Mouse (Mus musculus): ENCODE data around the gene Sh3gl3.

The Sh3gl3 gene

DNA sequence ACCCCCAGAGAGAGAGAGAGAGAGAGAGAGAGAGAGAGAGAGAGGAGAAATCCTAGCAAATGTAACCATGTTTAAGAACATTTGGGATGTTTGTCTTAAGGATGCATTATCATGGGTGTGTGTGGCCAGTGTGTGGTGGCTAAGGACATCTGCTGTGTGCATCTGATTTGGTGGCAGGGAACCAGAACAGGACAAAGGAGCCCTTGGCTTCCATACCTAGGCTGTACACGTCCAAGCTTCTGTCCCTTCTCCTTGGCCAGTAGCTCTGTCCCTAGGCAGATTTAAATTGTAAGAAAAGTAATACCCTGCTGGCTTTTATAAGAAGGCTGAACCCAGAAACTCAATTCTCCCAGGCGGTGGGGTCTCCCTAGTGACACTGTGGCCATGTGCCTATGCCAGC lies 121.0 kb downstream of the Sh3gl3 start:
- DNase-seq: no peak

DNA sequence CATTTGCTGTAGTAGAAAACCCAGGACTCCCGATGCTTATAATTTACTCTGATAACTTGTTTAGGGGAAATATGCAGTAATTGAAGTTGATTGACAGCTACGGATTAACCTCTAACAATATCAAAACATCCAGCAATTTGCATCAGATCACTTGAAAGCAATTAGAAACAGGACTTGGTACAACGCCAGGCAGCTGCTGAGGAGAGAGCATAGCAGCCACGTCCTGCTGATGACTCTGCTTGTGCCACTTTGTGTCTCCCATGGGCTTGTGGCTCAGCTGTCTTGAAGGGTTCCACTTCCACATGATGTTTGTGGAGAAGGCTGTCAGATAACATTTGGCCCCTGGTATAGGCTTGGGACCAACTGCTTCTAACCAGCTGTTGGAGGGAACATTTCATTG lies 134.8 kb downstream of the Sh3gl3 start:
- no peak for DNase-seq

DNA sequence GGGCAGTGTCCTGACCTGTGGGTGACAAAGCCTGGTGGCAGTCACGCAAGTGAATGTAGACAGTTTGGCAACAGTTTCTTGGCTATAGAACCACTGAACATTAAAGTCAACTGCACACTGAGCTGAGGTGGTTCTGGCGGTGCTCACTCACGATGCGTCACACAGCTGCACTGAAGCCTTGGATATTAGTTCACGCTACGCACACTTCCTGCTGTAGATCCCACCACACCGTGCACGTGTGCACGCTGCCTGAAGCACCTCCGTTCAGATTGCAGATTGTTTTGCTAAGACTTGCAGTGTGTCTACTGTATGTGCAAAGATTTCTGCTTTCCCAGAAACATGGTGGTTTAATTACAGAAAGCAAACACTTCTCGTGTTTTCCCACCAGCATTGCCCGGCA lies 144.9 kb downstream of the Sh3gl3 start:
- DNase-seq: no peak

DNA sequence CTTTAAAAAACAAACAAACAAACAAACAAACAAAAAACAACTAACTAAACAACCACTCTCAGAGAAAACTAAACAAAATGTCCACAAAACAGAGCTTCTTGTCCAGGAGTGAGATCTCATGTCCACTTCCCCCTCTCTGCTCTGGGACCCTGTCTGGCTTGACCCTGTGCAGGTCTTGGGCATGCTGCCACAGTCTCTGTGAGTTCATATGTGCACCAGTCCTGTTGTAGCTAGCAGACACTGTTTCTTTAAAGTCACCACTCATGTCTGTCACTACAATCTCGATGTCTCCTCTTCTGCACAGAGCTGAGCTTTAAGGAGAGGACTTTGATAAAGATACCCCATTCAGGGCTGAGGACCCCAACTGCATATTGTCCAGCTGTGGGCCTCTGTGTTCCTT lies 153.0 kb downstream of the Sh3gl3 start:
- DNase-seq: no peak

DNA sequence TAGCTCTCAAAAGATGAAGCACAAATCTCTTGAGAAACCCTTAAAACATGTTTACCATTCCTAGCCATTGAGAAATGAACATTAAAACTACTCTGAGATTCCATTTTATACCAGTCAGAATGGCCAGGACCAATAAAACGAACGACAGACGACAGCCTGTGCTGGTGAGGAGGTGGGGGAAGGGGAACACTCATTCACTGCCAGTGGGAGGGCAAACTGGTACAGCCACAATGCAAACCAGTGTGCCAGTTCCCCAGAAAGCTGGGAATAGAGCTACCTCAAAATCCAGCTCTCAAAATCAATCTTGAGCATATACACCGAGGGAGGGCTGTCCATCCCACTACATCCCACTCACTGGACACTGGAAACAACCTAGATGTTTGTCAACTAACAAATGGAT lies 153.6 kb downstream of the Sh3gl3 start:
- no peak for DNase-seq

DNA sequence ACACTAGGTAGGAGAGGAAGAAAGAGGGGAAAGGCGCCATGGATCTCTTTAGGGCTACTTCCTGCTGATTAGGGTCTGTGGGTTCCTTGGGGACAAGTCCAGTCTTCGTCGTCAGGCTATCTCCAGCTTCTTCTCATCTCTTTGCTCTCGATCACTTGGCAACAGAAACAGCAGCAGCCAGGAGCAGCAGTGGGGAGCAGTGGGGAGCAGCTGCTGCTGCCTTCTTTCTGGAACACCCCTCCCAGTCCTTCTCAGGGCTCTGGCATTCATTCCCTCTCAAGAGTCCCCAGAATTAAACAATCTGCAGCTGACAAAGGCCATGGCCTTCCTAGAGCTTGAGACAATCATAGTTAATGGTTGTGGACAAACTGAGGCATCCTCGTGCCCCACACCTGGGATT lies 154.2 kb downstream of the Sh3gl3 start:
- no peak for DNase-seq

DNA sequence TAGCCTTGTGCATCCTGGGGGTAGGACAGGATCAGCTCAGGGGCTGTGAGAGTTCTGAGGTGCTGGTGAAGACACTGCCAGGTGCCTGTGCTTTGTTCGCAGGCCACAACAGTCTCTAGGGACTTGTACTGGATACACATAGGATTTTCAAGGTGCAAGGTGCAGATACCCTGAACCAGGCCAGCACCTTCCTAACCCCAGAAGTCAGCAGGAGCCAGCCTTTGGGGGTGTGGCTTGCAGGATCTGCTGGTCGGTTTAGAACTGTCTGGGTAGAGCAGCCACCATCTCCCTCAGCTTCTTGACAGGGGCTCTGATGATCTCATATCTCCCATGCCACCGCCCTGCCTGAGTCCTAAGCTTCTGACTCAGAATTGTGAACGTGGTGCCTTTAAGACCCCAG lies 156.2 kb downstream of the Sh3gl3 start:
- DNase-seq: no peak

DNA sequence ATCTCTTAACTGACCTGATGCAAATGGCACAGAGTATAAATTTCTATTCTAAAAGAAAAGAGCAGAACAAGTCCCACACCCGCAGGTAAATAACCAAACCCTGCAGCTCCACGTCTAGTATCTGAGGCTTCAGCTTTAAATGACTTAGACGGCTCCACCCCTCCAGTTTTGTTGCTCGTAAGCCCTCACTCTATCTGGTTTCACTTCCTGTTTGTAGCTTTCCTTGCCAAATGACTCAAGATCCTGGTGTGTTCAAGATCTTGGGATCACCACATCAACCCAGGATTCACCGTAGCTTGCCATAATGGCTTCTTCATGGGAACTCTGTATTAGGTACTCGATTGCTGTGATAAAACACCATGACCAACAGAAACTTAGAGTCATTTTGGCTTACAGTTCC lies 157.2 kb downstream of the Sh3gl3 start:
- DNase-seq: no peak

DNA sequence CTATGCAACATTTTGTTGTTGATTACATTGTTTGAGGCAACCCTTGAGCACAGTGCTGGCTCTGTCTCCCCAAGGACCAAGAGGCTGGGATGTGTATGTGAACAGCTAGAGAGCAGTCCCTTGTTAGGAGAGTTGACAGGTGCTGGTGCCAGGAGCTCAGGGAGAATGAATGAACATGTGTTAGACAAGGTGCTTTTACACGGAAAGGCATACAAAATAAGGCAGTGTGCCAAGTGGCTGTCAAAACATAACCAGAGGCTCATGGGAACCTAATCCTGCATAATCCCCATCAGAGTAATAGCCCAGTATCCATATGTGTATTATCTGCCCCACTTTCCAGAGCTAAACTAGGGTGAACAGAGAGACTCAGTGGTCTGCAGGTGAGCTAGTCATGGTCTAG lies 160.4 kb downstream of the Sh3gl3 start:
- DNase-seq: no peak

DNA sequence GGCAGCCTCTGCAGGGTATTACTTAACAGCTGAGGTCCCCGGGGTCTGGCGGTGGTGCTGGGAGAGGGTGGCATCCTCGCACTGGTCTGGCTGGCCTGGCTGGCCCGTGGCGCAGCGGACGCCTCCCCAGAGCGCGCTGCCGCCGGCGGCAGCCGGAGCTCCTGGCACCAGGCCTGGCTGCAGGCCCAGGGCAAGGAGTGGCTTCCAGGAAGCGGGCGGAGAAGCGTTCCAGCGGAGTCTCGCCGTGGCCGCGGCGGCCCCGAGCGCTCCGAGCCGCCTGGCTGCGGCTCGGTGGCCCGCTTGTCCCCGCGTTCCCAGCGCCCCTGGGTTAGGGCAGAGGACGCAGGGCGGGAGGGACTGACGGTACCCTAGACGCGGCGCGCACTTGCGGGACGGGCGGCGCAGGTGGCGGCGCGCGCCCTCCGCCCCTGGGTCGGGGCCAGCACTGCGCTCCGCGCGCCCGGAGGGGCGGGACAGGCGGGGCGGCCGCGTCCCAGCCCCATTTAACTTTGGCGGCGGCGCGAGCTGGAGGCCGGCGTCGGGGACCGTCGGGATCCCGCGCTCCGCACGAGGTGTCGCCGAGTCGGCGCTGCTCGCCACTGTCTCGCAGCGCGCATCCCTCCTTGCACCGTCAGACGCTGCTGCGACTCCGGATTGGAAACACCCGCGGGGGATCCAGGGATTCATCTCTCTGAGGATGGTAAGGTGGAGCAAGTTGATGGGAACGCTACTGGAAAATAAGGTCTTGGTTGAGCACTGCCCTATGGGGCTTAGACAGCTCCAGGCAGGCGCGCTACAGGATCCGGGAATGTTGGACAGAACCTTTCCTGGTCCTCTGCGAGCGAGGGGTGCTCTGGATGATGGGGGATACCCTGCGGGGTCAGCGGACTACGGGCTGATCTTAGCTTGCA lies 161.8 kb downstream of the Sh3gl3 start, which contains the start of gene Adamtsl3:
TSS of gene Adamtsl3 (plus strand) at position 484 of the 911 bp plus-strand sequence.
- DNase-seq: no peak

DNA sequence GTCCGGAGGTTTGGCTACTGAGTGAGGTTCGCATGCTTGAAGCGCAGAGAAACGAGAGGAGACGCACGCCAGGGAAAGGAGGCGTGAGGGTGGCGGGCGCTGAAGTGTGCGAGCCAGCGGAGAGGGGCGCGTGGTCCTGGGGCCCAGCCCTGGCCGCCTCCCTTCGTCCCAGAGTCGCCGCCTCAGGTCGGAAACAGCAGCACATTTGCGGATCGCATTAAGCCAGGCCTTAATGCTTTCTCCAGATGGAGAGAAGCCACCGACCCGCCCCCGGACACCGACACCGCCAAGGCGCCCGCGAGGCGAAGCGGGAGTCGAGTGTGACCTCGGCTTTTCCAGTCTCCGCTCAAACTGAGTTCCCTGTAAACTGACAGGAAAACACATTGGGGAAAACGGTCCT lies 162.5 kb downstream of the Sh3gl3 start:
- DNase-seq: no peak

DNA sequence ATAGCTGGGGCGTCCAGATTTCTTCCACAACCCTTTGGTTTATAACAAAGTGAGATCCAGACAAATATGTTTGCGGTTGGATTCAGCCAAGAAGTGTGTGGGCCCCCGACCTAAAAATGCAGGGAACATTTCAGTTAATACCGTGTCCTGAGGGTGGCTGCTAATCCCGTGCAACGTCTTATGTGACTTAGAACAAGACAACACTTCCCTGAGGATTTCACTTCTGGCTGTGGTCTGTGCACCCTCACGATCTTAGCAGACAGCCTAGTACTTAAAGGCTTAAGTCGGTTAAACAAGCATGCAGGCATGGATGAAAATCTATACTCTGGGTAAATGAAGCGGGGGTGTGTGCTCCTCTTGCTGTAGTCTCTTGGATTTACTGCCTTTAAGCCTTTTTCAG lies 164.5 kb downstream of the Sh3gl3 start:
- DNase-seq: no peak

DNA sequence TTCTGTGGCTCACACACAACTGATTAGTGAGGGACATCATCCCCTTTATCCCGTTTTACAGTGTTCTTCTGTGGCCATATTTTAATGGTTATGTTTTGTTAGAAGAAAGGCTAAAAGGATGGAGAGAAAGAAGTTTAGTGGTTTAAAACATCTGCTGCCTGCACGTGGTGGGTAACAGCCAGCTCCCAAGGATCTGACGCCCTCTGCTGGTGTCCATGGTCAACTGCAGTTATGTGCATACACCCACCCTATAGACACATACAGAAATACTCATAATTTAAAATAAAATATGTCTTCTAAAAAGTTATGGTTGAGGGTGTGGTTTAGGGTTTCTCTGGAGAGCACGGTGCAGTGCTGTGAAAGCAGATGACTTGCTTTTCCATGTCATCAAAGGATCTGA lies 164.9 kb downstream of the Sh3gl3 start:
- DNase-seq: no peak

DNA sequence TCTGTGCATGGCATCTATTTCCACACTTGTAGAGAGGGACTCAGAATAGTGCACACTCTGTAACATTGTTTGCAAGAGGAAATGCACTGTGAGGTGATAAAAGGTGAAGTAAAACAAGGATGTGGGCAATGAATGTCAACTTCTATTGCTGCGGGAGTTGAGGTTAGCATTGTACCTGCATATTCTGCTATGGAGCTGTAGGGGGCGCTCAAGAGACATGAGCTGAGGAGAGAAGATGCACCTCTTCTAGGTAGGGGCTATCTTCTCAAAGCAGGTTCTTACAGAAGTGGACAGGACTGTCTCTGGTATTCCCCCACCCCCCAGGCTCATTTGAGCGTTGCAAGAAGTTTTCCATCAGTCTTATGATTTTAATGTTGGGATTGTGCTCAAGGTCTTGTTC lies 165.6 kb downstream of the Sh3gl3 start:
- no peak for DNase-seq

DNA sequence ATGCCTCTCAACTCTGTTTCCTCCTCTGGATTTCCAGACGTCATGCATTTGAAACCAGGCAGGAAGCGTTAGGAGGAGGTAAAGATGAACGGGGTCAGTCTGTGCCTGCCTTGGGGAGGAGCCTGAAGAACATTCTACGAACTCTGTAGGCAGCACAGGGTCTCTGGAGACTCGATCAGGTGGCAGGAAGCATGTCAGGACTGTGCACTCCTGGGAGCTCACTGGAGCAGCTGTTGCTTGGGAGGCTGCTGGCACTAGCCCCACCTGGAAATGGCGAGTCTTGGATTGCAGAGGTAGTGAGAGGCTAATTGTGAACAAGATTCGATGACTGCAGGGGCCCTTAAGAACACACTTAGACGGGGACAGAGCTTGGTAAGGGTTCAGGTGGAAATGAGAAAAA lies 167.8 kb downstream of the Sh3gl3 start:
- no peak for DNase-seq

DNA sequence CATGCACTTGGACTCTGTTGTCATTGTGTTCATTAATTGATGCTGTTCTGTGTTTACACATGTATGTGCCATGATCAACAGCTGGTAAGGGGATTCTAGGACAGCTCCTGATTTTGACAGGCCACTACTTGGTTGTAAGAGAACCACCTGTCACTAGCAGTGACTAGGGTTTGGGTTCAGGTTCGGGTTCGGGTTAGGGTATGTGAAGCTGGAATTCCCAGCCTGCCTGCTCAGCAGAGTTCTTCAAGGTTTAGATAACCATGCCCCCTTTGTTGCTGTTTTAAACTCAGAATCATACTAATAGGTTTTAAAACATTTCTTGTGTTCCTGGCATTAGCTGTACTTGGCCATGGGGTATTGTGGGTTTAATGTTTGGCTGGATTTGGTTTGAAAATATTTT lies 173.1 kb downstream of the Sh3gl3 start:
- DNase-seq: no peak

DNA sequence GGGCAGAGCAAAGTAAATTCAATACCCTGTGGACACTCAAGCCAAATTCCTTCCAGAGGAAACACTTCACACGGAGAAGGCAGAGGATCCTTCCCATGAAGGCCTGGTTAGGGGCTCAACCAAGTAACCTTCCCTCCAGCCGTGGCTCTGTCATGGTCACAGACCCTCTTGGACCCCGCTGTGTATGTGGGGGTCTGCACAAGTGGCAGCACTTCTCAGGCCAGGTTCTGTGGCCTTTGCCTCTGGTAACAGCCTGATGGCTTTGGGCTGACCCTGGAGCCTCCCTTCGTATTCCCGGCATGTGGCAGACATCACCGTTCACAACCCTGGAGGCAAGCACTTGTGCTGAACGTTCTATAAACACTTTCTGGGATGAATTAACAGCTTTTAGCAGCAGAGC lies 176.2 kb downstream of the Sh3gl3 start:
- no peak for DNase-seq

DNA sequence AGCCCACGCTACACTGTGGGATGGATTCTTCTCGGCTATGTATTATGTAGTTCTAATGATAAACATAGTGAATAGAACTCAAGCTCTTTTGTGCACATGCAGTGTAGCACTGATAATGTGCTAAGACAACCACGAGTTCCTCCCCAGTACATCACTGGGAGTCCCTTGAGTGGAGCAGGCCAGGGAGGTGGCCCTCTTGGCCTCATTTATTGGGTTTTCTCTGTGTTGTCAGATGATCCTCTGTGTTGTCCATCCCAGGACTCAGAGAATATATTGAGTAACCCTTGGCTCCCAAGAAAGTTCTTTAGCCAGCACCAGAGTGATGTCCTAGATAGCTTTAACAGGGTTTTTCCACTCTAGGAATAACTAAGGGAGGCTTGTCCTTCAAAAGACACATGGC lies 176.8 kb downstream of the Sh3gl3 start:
- DNase-seq: no peak
